Mouse (Mus musculus): ENCODE measurements around the gene Mast3. TPM values are rescaled to one million over a fixed set of nuclear protein-coding genes. Genes with fewer than 3 reads are reported as not detected.

Gene Mast3
- polyA plus RNA-seq, 1 experiment from 2014 or later = 8.5 TPM

DNA sequence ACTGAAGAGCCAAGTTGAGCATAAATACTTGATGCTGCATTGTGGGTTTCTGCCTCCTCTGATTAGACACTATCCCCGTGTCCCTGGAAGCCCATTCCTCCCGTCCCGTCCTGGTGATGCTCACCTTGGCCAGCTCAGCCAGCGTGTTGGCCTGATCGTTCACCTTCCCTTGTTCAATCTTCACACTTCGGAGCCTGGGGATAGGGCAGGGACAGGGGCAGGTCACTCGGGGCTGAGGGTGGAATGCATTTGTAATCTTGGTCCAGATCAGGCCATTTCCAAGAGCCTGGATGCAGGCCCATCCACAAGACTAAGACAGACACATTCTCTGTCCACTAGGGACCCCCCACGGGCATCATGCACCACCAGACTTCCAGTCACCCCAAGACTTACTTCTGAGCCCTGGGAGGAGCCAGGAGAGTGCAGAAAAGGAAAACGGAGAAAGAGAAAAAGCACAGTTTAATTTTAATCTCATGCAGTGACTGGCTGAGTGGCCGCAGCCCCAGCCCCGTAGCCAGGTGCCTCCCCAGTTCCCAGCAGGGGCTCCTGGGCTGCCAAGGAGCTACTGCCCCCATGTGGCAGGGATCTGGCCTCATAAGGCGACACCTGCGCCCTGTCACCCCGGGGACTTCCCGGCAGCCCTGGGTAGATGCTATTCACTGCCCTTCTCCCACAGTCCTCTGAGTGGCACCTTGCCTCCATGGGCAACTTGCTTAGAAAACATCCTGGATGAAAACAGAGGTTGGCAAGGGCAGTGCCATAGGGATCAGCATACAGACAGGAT is 41.7 kb upstream of the Mast3 start:
- no peak overlapping the region for H3K4me2 ChIP-seq
- no peak for ATAC-seq (replicated peaks; ENCODE audit: insufficient number of reproducible peaks, low FRiP score, low TSS enrichment)
- H3K4me1 ChIP-seq (ENCODE audit: control insufficient read depth, insufficient read depth, low read length) = no peaks in the 10 kb centered on the region; the same call in 1 of the 2 replicates
- no peak overlapping the region for H3K27ac ChIP-seq (ENCODE audit: low read depth, low read length)
- H3K36me3 ChIP-seq (ENCODE audit: control insufficient read depth, insufficient read depth, low read length) = no peaks in the 10 kb centered on the region
- H3K9me3 ChIP-seq (replicated peaks; ENCODE audit: control insufficient read depth, low read length) = no peaks in the 10 kb centered on the region
- 48% methylated on average over 15 of the region's 15 CpGs for WGBS (ENCODE audit: insufficient replicate concordance)
- no peak overlapping the region for H3K4me3 ChIP-seq (ENCODE audit: low read depth, low read length)
- peaks cover 33% of the 10 kb centered on the region for H3K27me3 ChIP-seq (ENCODE audit: control insufficient read depth, insufficient read depth, low read length)
- no peak overlapping the region for H3K9ac ChIP-seq (ENCODE audit: low read depth, low read length)

DNA sequence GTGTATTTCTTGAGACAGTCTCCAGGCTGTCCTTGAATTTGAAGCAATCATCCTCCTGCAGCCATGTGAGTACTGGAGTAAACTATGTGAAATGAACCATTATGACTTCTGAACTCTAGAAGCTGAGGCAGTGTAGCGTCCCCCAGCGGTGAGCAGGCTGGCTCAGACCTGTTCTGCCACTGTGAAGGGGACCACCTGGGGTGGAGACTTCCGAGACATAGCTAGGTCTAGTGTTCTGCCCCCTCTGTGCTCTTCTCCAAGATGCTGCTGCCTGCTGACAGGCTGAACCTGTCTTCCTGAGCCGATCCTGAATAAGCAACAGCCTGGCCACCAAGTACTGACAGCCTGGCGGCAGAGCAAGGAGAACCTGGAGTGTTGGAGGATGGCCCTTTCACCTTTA is 40.3 kb upstream of the Mast3 start:
- Histone ChIP-seq H3K36me3 (ENCODE audit: control insufficient read depth, insufficient read depth, low read length) (no peaks in the 10 kb centered on the region), H3K9ac (ENCODE audit: low read depth, low read length) (no peak overlapping the region), H3K4me2 (no peak overlapping the region), H3K4me1 (ENCODE audit: control insufficient read depth, insufficient read depth, low read length) (no peaks in the 10 kb centered on the region; the same call in 1 of the 2 replicates), H3K4me3 (ENCODE audit: low read depth, low read length) (no peak overlapping the region), H3K27ac (ENCODE audit: low read depth, low read length) (no peak overlapping the region), H3K9me3 (replicated peaks; ENCODE audit: control insufficient read depth, low read length) (no peaks in the 10 kb centered on the region), H3K27me3 (ENCODE audit: control insufficient read depth, insufficient read depth, low read length) (peaks cover 31% of the 10 kb centered on the region)
- no peak for ATAC-seq (replicated peaks; ENCODE audit: insufficient number of reproducible peaks, low FRiP score, low TSS enrichment)
- 33% methylated on average over 5 of the region's 5 CpGs for WGBS (ENCODE audit: insufficient replicate concordance)

DNA sequence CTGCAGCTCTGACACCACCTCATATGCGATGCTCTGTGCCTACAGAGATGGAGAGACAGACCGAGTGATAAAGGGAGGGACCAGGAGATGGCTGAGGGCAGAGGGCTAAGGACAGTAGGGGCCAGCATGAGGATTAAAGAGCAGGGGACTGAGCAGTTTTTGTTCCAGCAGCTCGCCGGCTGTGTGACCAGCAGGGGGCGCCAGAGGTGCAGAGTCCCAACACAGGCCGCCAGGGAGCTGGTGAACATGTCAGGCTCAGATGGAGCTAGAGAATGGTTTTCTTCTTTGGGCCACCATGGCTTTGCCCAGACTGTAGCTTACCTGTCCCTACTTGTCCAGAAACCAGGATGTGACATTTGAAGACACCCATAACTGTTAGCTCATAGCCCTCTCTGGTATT is 39.7 kb upstream of the Mast3 start:
- H3K27me3 ChIP-seq (ENCODE audit: control insufficient read depth, insufficient read depth, low read length) = peaks cover 30% of the 10 kb centered on the region
- H3K9me3 ChIP-seq (replicated peaks; ENCODE audit: control insufficient read depth, low read length) = no peaks in the 10 kb centered on the region
- WGBS (ENCODE audit: insufficient replicate concordance) = 2% methylated on average over 6 of the region's 6 CpGs
- no peak for ATAC-seq (replicated peaks; ENCODE audit: insufficient number of reproducible peaks, low FRiP score, low TSS enrichment)
- H3K4me1 ChIP-seq (ENCODE audit: control insufficient read depth, insufficient read depth, low read length) = no peaks in the 10 kb centered on the region; the same call in 1 of the 2 replicates
- H3K36me3 ChIP-seq (ENCODE audit: control insufficient read depth, insufficient read depth, low read length) = no peaks in the 10 kb centered on the region
- peak overlapping the region; percentile 60 for H3K9ac ChIP-seq (ENCODE audit: low read depth, low read length)
- H3K4me3 ChIP-seq (ENCODE audit: low read depth, low read length) = no peak overlapping the region
- peak overlapping the region; percentile 76; the same call in 1 of the 2 replicates for H3K27ac ChIP-seq (ENCODE audit: low read depth, low read length)
- no peak overlapping the region for H3K4me2 ChIP-seq

DNA sequence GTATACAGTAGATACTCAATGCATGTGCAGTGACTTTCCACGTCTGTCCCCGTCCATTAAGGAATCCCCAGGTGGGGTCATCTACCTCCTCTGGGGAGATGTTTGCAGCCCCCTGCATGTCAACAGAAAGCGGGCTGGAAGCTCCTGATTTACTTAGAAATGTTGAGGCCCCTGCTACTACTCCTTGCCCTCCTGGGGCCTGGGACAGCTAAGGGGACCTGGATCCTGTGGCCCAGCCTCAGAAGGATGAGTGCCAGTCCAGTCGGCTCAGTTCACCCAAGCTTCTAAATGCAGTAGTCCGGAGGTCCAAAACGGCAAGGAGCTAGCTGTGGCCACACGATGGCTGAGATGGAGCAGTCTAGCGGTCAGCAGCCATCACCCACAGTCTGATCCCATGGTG is 39.1 kb upstream of the Mast3 start:
- Histone ChIP-seq H3K4me1 (ENCODE audit: control insufficient read depth, insufficient read depth, low read length) (no peaks in the 10 kb centered on the region; the same call in 1 of the 2 replicates), H3K27me3 (ENCODE audit: control insufficient read depth, insufficient read depth, low read length) (peaks cover 30% of the 10 kb centered on the region), H3K4me2 (no peak overlapping the region), H3K27ac (ENCODE audit: low read depth, low read length) (peak overlapping the region; percentile 76), H3K9ac (ENCODE audit: low read depth, low read length) (peak overlapping the region; percentile 60), H3K4me3 (ENCODE audit: low read depth, low read length) (no peak overlapping the region), H3K36me3 (ENCODE audit: control insufficient read depth, insufficient read depth, low read length) (no peaks in the 10 kb centered on the region), H3K9me3 (replicated peaks; ENCODE audit: control insufficient read depth, low read length) (no peaks in the 10 kb centered on the region)
- WGBS (ENCODE audit: insufficient replicate concordance) = 78% methylated on average over 8 of the region's 8 CpGs
- ATAC-seq (replicated peaks; ENCODE audit: insufficient number of reproducible peaks, low FRiP score, low TSS enrichment) = no peak

DNA sequence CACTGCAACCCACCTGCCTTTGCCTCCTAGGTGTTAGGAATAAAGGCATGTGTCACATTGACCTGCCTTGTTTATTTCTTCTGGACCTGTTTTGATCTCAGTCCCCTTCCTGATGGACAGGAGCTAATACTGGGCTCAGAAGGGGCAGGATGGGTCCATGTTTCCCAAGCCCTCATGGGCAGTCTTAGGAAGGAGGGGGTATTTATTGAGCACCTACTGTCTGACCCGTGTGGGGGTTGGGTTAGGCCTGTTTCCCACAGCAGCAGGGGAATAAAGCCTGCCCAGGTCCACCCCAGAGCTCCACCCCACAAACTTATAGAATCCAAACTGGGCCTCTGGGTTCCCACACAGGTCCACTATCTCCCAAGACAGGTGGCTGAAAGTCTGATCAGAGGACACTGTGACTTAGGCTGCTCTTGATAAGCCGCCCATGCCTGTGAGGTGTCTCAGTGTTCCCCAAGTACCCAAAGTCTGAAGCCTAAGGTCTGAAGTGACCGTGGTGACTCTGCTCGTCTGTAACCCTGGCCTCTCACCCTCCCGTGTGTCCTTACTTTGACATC is 38.4 kb upstream of the Mast3 start:
- H3K4me2 ChIP-seq = peak overlapping the region; percentile 49
- H3K9me3 ChIP-seq (replicated peaks; ENCODE audit: control insufficient read depth, low read length) = no peaks in the 10 kb centered on the region
- peaks cover 26% of the 10 kb centered on the region for H3K27me3 ChIP-seq (ENCODE audit: control insufficient read depth, insufficient read depth, low read length)
- WGBS (ENCODE audit: insufficient replicate concordance) = 76% methylated on average over 5 of the region's 5 CpGs
- no peaks in the 10 kb centered on the region for H3K36me3 ChIP-seq (ENCODE audit: control insufficient read depth, insufficient read depth, low read length)
- peaks cover 4% of the 10 kb centered on the region for H3K4me1 ChIP-seq (ENCODE audit: control insufficient read depth, insufficient read depth, low read length)
- H3K27ac ChIP-seq (ENCODE audit: low read depth, low read length) = peak overlapping the region; percentile 76
- ATAC-seq (replicated peaks; ENCODE audit: insufficient number of reproducible peaks, low FRiP score, low TSS enrichment) = peak; percentile 9; the same call in 1 of the 2 replicates
- peak overlapping the region; percentile 54; the same call in 1 of the 2 replicates for H3K9ac ChIP-seq (ENCODE audit: low read depth, low read length)
- H3K4me3 ChIP-seq (ENCODE audit: low read depth, low read length) = no peak overlapping the region

DNA sequence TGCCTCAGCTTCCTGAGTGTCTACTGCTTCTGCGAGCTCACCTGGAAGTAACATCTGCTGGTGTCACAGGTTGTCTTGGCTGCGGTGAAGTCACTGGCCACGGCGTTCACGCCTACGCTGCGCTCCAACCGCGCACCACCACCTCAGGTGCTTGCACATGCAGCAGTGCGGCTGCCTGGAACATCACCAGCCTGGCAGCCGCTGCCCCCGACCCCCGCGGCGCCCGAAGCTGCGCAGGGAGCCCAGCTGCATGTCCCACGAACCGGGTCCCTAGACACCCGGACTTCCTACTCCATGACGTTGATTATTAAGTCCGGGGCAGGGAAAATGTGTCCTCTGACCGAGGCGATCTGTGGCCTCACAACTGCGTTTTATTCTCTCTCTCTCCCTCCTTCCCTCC is 37.6 kb upstream of the Mast3 start:
- H3K36me3 ChIP-seq (ENCODE audit: control insufficient read depth, insufficient read depth, low read length) = no peaks in the 10 kb centered on the region
- WGBS (ENCODE audit: insufficient replicate concordance) = 62% methylated on average over 25 of the region's 25 CpGs
- H3K27me3 ChIP-seq (ENCODE audit: control insufficient read depth, insufficient read depth, low read length) = peaks cover 25% of the 10 kb centered on the region
- no peak overlapping the region for H3K4me3 ChIP-seq (ENCODE audit: low read depth, low read length)
- peak overlapping the region; percentile 76; the same call in 1 of the 2 replicates for H3K27ac ChIP-seq (ENCODE audit: low read depth, low read length)
- H3K4me1 ChIP-seq (ENCODE audit: control insufficient read depth, insufficient read depth, low read length) = peaks cover 4% of the 10 kb centered on the region
- no peak for ATAC-seq (replicated peaks; ENCODE audit: insufficient number of reproducible peaks, low FRiP score, low TSS enrichment)
- peak overlapping the region; percentile 22 for H3K9ac ChIP-seq (ENCODE audit: low read depth, low read length)
- peak overlapping the region; percentile 49 for H3K4me2 ChIP-seq
- H3K9me3 ChIP-seq (replicated peaks; ENCODE audit: control insufficient read depth, low read length) = no peaks in the 10 kb centered on the region

DNA sequence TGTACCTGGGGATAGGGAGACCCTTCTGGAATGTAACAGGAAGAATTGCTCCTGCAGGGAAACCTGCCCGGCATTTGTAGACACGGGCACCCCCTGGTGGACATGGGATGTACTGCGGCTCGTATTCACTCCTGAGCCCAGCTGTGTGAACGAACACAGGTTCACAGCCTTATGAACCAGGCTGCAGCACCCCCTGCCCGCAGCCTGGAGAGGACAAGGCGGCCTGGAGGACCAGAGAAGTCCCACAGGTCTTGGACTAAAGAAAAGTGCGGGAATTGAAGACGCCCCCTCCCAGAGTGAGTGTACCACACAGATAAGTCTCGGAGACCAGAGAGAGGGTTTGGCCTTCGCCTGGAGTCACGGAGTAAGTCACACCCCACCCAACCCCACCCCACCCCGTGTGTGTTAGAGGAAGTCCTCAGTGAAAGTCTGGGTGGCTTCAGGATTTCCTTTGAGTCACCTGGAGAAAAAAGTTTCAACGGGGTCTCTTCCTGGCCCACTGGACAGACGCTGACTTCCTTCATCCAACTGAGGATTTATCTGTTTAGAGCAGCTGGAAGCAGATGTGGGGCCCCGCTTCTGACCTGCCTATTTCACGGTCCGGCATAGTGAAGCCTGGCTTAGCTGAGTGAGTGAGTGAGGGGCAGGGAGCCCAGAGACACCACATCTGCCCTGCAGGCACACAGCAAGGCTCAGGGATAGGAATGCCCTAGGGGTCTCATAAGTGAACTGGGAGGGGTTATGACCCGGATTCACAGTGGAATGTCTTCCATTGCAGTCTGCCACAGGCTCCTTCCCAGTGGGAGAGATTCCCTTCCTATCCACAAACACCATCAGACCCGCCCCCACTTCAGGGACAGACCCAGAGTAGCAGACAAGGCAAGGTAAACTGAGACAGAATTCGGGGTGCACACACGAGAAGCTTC is 36.6 kb upstream of the Mast3 start:
- Histone ChIP-seq H3K9me3 (replicated peaks; ENCODE audit: control insufficient read depth, low read length) (no peaks in the 10 kb centered on the region), H3K36me3 (ENCODE audit: control insufficient read depth, insufficient read depth, low read length) (no peaks in the 10 kb centered on the region), H3K4me2 (peak overlapping the region; percentile 49), H3K4me3 (ENCODE audit: low read depth, low read length) (peak overlapping the region; percentile 25), H3K9ac (ENCODE audit: low read depth, low read length) (peak overlapping the region; percentile 59), H3K4me1 (ENCODE audit: control insufficient read depth, insufficient read depth, low read length) (peaks cover 4% of the 10 kb centered on the region), H3K27ac (ENCODE audit: low read depth, low read length) (peak overlapping the region; percentile 76), H3K27me3 (ENCODE audit: control insufficient read depth, insufficient read depth, low read length) (peaks cover 21% of the 10 kb centered on the region)
- 30% methylated on average over 22 of the region's 22 CpGs for WGBS (ENCODE audit: insufficient replicate concordance)
- ATAC-seq (replicated peaks; ENCODE audit: insufficient number of reproducible peaks, low FRiP score, low TSS enrichment) = no peak

DNA sequence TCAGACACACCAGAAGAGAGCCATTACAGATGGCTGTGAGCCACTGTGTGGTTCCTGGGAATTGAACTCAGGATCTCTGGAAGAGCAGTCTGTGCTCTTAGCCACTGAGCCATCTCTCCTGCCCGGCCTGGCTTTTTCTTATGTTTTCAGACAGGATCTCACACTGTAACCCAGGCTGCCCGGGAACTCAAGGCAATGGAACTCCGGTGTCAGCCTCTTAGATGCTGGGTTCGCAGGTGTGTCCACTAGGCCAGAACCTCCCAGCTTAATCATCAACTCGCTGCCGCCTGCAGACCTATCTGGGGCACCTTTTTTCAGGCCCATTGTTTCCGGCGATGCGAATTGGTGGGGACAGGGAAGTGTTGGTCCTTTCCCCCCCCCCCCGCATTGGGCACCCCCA is 35.7 kb upstream of the Mast3 start:
- ATAC-seq (replicated peaks; ENCODE audit: insufficient number of reproducible peaks, low FRiP score, low TSS enrichment) = no peak
- H3K27ac ChIP-seq (ENCODE audit: low read depth, low read length) = peak overlapping the region; percentile 76; the same call in 1 of the 2 replicates
- no peak overlapping the region for H3K9ac ChIP-seq (ENCODE audit: low read depth, low read length)
- peak overlapping the region; percentile 63; the same call in 1 of the 2 replicates for H3K4me2 ChIP-seq
- H3K36me3 ChIP-seq (ENCODE audit: control insufficient read depth, insufficient read depth, low read length) = 0 out of 2 replicates have a peak, but pooled peaks cover 3% of the 10 kb centered on the region
- 46% methylated on average over 10 of the region's 10 CpGs for WGBS (ENCODE audit: insufficient replicate concordance)
- H3K4me3 ChIP-seq (ENCODE audit: low read depth, low read length) = no peak overlapping the region
- H3K27me3 ChIP-seq (ENCODE audit: control insufficient read depth, insufficient read depth, low read length) = peaks cover 21% of the 10 kb centered on the region
- peaks cover 4% of the 10 kb centered on the region for H3K4me1 ChIP-seq (ENCODE audit: control insufficient read depth, insufficient read depth, low read length)
- H3K9me3 ChIP-seq (replicated peaks; ENCODE audit: control insufficient read depth, low read length) = no peaks in the 10 kb centered on the region
